Mouse (Mus musculus) right cerebral cortex, adult 2 months (tissue): ENCODE data around the gene Daam1.
"Not testable (repeated sequence)": the region's sequence is repeated elsewhere in the genome, so short reads cannot be mapped to it uniquely, and the experiment has no call there.

Experiments used
- DNase-seq, 2 experiments: peaks; one replicate each; pipeline ENCODE4 v3.0.0; 2021 to 2022; ENCODE audit warnings: low spot score in 2 of 2

Daam1 gene

DNA sequence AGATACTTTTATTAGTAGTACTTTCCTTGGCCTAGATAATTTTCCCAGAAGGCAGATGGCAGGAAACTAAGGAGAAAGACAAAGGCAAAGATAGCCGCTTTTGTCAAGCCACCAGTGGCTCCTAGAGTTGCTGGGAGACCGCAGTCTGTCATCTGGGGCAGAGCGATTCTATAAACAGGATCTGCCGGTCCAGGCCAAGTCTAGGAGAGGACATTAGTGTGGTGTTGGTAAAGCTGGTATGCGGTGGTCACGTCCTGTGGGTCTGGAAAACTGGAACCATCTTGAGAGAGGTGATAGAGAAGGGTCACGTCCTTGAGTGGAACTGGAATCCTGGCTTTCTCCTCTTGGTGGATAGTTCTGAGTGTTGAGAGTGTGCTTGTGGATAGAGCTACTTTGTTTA lies 3.2 kb downstream of the Daam1 start:
- DNase-seq, result no peak

DNA sequence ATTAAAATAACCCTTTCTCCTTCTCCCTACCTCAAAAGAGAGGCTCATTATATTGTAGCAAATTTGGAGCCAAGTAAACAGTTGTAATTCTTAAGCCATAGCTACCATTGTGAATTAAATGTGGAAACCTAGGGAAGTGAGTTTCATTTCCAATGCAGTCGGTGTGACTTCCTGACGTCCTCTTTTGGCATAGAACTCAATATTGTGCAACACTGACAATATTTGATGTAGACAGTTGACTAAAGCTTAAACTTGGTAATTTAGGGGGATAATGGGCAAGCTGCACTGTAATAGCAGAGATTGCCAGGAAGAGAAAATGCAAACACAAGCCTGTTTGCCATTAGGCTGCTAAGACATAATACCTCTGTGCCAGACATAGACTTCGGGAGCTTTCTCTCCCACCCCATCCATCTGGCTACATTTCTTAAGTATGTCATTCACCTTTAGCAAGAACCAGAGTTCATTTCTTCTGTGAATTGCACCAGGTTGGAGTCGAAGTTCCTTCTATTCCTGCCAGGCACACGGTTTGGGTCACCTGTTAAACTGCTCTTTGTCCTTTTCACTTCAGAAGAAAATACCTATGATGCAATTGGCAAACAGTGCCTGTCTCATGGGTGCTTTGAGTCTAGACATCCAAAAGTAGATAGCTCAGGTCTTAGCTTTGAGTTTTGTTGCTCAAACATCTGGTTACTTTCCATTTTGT lies 5.2 kb downstream of the Daam1 start:
- no peak for DNase-seq

GRCm38 (mm10) chr12:71836776-71837175 lies 5.9 kb downstream of the Daam1 start:
- DNase-seq, result no peak

DNA sequence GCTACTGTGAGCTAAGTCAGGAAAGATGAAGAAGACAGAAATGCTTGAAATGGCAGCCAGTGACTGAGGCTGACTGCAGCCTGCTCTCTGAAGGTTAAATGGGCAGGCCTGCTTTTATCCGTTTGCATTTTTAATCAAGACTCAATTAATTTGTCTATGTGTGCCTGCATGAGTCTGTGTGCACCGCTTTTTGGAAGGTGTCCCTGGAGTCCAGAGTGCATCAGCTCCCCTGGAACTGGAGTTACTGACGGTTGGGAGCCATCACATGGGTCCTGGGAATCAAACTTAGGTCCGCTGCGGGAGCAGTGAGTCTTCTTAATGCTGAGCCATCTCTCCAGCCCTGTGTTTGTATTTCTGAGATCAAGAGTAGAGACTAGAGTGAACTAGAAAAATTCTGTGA lies 6.7 kb downstream of the Daam1 start:
- no peak for DNase-seq

DNA sequence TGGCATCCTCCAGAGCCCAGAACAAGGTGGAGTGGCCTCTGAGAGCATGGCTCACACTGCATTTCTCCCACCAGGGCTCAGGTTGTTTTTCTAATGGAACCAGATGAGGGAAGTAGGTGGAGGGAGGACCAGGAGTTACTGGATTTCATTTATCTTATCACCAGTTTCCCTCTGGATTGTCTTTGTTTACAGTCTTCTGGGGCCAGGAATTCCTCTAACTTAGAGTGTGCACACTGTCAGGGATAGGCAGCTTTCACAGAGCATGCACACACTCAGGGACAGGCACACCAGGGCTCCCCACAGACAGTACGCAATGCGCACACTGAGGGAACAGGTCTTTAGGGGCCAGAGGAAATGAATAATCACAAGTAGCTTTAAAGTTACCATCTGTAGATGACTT lies 7.4 kb downstream of the Daam1 start:
- no peak for DNase-seq

GRCm38 (mm10) chr12:71839653-71840052 lies 8.8 kb downstream of the Daam1 start:
- DNase-seq, result no peak

DNA sequence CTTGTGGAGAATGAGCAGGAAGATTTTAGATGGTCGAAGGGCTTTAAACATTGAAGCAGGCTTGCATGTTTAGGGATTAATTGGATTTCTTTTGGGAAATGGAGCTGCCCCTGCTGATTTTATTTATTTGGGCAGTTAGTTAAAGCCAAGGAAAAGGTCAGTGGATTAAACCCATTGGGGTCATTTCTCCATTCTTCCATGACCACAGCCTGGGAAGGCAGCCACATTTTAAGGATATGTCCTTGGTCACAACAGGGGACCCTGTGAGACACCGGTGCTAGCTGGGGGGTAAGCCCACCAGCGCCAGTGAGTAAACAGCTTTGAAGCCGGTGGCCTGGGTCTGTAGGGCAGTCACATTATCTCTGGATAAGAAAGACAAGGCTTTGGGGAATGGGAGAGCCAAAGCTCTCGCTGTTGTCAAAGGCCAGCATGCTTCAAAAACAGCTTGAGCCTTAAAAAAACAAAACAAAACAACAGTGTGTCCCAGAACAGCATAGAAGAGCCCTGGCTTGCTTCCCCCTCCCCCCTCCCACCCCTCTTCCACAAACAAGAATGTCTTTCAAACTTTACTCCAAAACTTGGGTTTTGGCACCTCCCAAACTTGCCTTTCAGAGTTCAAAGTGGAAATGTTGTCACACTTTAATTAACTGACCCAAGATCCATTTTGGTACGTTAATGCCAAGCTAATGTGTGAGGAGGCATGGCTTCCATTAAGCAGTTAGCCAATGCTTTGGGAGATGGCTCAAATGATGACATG lies 9.7 kb downstream of the Daam1 start:
- no peak for DNase-seq

DNA sequence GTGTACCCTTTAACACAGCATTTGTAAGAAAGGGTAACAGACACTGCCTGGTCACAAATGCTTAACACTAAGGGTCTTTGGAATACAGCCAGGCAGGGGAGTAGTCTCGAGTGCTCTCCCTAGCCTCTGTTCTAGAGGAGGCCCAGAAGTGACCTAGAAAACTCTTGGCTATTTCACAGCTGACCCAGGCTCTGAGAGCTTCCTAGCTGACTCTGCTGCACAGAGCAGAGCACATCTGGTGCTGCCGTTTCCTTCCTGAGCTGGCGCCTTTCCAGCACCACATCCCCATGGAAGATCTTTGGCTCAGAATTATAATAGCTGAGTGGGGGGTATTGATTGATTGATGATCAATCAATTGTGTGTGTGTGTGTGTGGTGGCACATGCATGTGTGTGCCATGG lies 11.1 kb downstream of the Daam1 start:
- no peak for DNase-seq

GRCm38 (mm10) chr12:71842588-71842987 lies 11.7 kb downstream of the Daam1 start:
- DNase-seq, result no peak

DNA sequence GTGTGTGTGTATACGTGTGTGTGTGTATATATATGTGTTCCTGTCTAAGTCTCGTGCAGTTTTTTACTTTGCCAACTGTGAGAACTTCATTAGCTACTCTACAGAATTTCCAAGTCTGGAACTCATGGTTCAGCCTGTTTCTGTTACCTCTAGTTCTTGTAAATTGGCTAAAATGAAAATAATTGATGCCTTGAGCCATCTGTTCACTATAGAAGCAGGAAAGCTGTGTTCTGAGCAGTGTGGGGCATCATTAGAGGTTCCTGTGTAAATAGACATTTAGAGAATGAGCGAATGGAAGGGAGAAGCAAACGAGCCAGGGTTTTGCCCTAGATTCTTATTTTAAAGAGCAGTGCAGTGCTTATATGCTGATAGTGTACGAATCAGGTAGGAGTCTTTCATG lies 14.6 kb downstream of the Daam1 start:
- no peak for DNase-seq

- DNase-seq, result not testable (repeated sequence)
Measured at GRCm38 (mm10) chr12:71846416-71846815, 15.5 kb downstream of the Daam1 start.

GRCm38 (mm10) chr12:71847024-71847423 lies 16.1 kb downstream of the Daam1 start:
- DNase-seq, result not testable (repeated sequence)

GRCm38 (mm10) chr12:71847617-71848016 lies 16.7 kb downstream of the Daam1 start:
- no peak for DNase-seq

DNA sequence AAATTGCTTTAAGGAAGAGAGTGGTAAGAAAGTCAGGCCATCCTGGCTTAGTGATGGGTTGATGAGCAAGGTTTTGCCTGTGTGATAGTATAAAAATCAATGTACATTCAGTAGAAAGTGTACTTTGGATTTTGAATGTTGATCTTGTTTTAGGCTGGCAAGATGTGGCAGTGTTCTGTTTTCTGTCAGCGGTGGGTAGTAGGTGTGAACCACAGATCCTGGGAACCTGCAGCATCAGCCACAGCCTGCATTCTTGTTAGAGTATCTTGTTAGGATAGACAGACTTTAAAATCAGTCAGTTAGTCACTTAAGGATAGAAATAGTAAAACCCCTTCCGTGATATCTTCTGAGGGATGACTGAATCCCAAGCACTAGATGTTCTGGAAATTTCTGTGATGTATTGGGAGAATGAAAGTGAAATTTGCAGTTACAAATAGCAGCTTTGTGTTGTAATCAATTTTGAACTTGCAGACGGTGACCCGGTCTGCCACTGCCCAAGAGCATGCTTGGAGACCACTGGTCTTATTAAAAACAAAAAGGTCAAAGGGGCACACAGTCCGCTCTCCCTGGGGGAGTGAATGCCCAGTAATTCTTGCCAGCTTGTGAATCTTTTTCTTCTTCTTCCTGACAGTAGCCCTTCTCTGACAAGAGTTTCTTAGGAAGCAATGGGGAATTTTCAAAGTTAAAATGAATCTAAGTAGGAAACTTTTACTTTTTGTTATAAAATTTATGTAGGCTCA lies 17.3 kb downstream of the Daam1 start:
- DNase-seq, result no peak

- DNase-seq, result no peak
Measured at GRCm38 (mm10) chr12:71849051-71849450, 18.2 kb downstream of the Daam1 start.

DNA sequence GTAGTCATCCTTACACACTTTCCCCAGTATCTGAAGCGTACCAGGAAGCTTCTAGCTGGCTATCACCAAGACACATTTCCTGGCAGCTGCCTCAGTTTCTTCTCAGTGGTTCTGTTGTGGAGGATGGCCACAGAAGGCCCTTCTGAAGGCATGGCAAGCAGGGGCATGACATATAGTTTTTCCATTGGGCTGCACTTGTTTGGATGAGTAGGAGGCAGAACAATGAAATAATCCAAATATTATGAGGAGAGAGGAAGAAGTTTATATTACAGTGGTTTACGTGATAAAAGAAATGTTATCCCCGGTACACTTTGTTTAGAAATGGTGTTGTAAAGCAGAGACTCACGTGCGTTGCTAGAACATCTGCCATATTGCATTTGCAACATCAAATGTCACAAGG lies 19.3 kb downstream of the Daam1 start:
- DNase-seq, result no peak

- DNase-seq, result no peak
Measured at GRCm38 (mm10) chr12:71852678-71853077, 21.8 kb downstream of the Daam1 start.

- DNase-seq, result no peak
Measured at GRCm38 (mm10) chr12:71853694-71854093, 22.8 kb downstream of the Daam1 start.

DNA sequence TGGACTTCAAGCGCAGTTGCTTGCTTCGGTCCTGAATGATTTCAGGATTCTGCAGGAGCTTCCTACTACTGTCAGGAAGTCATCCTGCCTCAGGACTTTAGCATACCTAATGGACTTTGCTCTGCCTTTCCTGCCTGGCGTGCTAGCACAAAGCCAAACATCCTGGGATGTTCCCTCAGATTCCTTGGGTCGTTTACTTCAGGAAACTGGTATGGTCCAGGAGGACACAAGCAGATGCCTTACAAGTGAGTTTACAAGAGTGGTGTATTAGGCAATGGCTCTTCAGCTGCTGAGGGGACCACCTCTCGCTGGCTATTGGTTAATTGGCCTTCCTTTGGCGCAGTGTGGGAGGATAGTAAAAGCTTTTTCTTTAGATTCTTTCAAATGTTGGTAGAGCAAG lies 23.3 kb downstream of the Daam1 start:
- DNase-seq, result no peak

GRCm38 (mm10) chr12:71855730-71856479 lies 25.0 kb downstream of the Daam1 start:
- peak in 1 of 2 experiments; percentile 29 for DNase-seq

- no peak for DNase-seq
Measured at GRCm38 (mm10) chr12:71856480-71856754, 25.5 kb downstream of the Daam1 start.

GRCm38 (mm10) chr12:71859096-71859495 lies 28.2 kb downstream of the Daam1 start:
- DNase-seq, result no peak
